Mouse (Mus musculus): ENCODE data around the gene Smoc1.

Gene Smoc1

DNA sequence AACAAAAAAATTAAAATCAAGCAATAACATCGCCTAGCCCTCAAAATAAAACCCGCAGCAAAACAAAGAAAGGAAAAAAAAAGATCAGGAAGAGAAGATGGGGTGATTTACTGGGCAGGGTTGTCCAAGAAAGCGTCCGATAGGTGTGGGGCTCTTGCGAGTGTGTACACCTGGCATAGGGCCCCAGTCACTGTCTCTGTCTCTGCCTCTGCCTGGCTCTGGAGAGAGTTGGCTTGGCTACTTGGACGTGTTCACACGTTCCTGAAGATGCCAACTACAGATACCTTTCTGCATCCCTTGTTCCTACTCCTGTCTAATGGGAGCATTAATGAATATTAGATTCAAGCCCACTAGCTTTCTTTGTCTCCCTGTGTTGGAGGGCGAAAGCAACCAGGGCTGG lies 140.0 kb downstream of the Smoc1 start:
- in situ Hi-C loops (cut with MseI, MboI), result no loop called here

DNA sequence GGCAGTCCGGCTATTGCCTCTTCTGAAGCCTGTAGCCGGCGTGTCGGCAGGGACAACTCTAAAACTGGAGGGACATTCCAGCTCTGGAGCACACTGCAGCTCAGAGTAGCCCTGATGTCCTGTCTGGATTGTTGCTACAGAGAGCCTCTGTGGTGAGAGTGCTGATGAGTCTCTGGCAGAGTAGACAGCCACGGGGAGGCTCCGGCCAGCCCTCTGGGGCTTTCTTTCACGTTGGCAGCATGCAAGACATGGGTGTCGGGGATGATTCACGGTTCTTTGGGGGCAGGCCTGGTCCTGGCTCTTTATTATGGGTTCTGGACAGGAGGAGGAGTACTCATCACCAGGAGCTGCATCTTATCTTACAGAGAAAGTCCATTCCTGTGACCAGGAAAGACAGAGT lies 140.5 kb downstream of the Smoc1 start:
- in situ Hi-C loops (cut with MseI, MboI), result no loop called here

DNA sequence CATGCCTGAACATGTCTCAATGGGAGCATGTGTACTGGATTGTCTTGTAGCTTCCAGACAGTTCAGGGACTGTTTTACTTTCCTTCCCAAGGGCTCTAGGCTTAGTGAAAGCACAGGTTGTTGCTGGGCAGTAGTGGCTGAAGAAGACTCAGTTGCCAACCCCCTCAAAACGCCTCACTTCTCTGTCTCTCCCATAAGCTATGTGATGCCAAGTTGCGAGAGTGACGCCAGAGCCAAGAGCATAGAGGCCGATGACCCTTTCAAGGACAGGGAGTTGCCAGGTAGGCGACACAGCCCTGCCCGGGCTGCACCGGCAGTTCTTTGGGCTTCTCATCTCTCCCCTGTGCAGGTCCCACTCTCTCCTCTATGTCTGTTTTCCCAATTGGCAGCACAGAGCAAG lies 141.4 kb downstream of the Smoc1 start:
- in situ Hi-C loops (cut with MseI, MboI), result no loop called here

DNA sequence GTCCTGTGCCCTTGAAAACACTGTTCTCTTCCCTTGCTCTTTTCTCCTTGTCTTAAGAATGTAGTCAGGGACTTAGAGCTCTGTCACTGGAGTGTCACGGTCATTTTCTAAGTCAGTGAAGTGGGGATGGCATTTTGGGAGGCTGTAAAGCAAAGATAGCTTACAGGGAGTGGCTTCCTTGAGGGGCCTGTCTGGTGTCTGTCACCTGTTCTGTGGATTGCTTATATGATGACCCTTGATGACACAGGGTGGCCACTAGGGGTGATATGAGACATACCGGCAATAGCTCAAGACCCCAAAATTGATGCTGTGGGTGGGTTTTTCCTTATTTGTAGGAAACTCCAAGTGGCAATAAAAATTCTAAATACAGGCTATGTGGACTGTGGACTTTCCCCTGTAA lies 141.9 kb downstream of the Smoc1 start:
- in situ Hi-C loops (cut with MseI, MboI), result no loop called here

DNA sequence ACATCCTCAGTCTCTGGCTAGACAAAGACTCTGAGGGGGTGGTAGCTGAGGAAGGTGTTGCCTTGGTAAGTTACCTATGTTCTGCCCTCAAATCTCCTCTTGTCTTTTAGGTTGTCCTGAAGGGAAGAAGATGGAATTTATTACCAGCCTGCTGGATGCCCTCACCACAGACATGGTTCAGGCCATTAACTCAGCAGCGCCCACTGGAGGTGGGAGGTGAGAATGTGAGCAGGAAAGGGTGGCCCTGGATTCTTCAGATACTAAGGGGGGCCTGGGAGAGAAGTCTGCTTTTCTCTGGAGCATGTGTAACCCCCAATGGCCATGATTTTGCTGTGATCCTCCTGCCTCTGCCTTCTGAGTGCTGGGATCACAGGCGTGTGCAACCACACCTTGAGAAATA lies 143.5 kb downstream of the Smoc1 start:
- in situ Hi-C loops (cut with MseI, MboI), result no loop called here

DNA sequence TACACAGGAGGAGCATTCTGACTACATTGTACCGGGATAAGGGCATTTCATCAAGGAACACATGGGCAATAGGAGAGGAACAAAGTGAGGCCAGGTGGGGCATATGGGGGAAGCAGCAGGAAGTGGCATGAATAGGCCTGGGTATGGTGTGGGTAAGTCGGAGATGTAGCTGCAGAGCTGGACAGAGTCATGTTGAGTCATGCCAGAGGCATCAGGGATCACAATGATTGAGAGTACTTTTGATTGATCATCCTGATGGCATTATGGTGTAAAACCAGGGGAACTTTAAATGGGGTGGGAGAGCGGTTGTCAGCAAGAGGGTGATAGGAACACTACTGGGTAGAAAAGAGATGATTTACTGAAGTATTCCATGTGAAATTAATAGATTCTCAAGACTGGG lies 146.4 kb downstream of the Smoc1 start:
- in situ Hi-C loops (cut with MseI, MboI), result no loop called here

DNA sequence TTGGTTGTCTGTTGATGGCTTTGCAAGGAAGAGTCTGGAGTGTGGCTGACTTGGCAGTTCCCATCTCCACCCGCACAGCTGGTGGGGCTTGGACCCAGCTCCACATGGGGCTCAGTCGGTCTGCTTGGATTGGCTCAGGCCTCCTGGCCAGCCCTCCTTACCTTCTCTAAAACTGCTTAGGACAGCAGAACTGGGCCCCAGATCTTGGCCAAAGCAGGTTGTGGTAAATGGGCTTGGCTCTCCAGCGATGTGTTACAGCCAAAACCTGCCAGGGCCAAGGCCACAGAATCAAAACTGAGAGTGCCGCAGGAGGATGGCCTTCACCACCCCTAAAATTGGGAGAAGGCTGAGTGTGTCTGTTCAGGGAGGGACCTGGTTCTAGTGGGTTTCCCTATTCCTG lies 147.3 kb downstream of the Smoc1 start:
- in situ Hi-C loops (cut with MseI, MboI), result no loop called here

DNA sequence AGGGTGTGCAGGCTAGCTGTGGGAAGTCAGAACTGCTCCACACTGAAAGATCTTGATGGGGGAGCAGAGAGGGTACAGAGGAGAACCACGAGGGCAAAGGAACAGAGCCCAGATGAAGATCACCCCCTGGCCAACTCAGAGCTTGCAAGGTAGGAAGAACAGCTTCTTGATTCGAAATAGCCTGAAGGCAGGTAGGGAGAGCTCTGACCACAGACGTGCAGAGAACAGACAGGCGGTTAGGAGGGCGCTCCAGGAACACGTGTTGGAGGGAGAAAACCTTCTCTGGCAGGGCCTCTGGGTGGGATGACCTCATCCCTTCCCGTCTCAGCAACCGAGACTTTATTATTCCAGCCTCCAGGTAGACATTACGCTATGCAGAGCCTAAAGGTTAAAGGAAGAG lies 148.6 kb downstream of the Smoc1 start:
- in situ Hi-C loops (cut with MseI, MboI), result no loop called here

DNA sequence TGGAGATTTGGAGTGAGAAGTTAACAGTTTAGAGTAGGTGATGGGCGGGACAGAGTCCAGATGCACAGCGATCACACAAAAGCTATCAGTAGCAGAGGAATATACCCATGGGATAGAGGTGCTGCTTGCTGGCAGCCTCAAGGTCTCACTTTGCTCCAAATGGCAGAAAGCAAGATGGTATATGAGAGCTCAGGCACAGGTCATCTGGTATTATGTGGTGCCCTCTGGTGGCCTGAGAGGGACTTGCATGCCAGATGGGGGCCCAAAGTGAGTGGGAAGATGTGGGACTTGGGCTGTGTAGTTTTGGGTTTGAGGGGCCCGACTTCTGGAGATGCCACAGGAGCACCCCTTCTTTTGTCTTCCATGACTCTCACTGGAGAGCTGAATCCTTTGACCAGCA lies 155.5 kb downstream of the Smoc1 start:
- in situ Hi-C loops (cut with MseI, MboI), result loop anchor here (5.0 to 10.0 kb wide), 2 partner anchors 195 to 197 kb away; no protein-coding TSS in a partner anchor

DNA sequence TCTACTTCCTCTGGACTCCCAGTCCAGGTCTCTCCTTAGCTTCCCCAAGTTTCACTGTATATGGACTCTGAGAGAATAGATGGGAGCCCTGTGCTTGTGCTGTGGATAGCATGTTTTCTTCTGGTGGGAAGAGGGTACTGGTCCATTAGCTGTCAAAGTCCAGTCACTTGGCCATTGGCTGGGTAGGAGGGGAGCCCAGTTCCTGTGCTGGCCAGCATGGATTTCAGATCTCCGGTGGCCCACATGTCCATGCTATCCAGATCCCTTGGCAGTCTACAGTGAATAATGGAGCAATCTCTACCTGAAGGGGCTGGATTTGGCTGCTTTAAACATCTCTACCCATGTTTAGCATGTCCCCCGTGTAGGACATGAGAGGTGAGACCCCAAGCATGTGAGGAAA lies 158.4 kb downstream of the Smoc1 start:
- in situ Hi-C loops (cut with MseI, MboI), result loop anchor here (5.0 to 10.0 kb wide), 2 partner anchors 198 to 200 kb away; no protein-coding TSS in a partner anchor

DNA sequence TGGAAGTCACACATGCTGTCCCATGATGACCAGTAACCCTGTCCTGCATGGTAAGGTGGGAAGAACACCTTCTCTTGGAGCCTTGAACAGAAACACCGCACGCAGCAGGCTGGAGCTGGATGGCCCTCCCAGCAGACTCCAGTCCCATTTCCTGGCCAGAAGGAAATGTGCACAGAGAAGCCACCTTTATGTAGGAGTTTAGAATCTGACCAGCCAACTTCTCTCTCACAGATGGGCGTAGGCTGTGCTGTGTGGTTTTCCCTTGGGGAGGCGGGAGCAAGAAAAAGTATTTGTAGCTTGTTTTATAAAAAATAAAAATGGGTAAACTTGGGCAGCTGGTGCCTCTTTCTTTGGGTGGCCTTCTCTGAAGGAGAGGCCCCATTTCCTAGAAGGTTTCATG lies 159.5 kb downstream of the Smoc1 start:
- in situ Hi-C loops (cut with MseI, MboI), result loop anchor here in 1 of 2 experiments (10.0 kb wide), 1 partner anchor 201 kb away; no protein-coding TSS in a partner anchor

DNA sequence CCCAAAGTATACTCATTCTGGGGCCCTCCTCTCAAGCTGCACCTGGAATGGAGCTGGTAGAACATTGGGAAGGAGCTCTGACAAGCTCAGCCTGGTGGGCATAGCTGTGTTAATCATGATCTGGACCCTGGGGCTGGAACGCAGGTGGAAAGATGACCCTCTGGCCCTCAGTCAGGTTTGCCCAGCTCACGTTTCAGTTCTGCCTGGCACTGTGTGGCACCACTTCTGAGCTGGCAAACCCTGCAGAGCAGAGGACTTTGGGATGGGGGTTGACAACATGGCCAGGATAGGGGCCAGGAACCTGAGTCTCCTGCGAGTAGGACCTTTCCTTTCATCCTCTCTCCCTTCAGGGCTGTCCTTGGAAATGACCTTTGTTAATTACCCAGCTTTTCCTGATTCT lies 160.1 kb downstream of the Smoc1 start:
- in situ Hi-C loops (cut with MseI, MboI), result loop anchor here in 1 of 2 experiments (10.0 kb wide), 1 partner anchor 202 kb away; no protein-coding TSS in a partner anchor

DNA sequence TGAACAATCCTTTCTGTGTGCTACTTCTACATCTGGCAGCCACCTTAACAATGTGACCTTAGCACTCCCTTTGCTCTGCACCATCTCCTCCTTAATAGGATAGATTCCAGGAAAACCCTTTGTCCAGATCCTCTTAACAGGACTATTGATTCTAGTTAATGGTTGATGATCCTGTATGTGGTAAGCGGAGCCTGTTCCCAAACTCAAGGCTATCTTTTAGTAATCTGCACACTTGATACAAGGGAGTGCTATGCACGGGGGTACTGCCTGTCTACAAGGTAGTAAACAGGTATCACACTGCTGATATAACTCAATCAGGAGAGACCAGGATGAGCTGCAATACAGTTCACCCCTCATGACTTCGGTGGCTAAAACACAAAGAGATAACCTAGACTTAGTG lies 161.8 kb downstream of the Smoc1 start:
- in situ Hi-C loops (cut with MseI, MboI), result loop anchor here in 1 of 2 experiments (10.0 kb wide), 1 partner anchor 204 kb away; no protein-coding TSS in a partner anchor

DNA sequence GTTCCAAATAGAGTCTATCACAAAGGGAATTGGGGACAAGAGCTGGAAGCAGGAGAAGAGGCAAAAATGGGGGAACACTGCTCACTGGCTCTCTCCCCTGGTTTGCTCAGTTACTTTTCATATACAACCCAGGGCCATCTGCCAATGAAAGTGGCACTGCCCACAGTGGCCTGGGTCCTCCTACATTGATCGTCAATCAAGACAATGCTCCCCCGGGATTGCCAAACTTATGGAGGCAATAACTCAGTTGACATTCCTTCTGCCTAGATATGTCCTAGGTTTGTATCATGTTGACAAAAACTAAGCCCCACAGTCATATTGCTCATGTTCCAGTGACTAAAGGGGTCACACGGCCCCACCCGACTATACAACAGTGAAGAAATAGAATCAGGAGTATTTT lies 162.4 kb downstream of the Smoc1 start:
- in situ Hi-C loops (cut with MseI, MboI), result loop anchor here in 1 of 2 experiments (10.0 kb wide), 1 partner anchor 204 kb away; no protein-coding TSS in a partner anchor

DNA sequence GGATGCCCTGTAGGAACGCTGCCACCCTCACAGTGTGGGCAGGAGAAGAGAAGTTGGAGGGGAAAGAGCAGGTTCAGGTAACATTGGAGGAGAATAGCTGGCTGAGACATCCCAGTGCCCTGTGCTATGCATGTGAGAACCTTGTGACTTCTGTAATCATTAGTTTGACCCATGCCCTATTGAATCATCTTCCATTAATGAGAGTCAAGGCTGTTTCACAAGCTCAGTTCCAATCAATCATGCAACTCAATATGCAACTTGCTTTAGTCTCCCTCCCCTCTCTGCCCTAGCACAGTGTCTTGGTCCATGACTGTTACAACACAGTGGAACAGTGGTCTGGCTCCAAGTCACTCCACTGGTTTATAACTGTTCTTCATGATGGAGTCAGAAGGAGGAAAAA lies 163.0 kb downstream of the Smoc1 start:
- in situ Hi-C loops (cut with MseI, MboI), result loop anchor here (10.0 kb wide), 2 partner anchors 205 to 215 kb away; no protein-coding TSS in a partner anchor

DNA sequence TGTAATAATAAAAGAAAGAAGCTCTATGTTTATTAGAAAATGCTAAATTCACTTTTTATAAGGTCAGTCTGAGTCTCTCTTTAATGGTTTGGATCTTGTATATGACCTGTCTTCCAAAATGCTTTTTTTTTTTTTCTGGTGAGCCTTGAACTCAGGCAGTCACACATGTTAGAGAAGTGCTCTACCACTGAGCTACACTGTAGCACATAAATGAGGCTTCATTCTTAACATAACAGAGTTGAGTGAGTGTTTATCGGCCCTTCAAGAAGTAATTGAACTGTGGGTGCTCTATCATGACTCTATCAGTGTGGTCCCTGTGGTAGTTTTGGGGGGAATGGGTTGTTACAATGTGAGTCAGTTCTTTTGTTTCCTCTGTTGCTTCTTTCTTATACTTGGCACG lies 167.4 kb downstream of the Smoc1 start:
- in situ Hi-C loops (cut with MseI, MboI), result loop anchor here in 1 of 2 experiments (10.0 kb wide), 1 partner anchor 211 kb away; no protein-coding TSS in a partner anchor

DNA sequence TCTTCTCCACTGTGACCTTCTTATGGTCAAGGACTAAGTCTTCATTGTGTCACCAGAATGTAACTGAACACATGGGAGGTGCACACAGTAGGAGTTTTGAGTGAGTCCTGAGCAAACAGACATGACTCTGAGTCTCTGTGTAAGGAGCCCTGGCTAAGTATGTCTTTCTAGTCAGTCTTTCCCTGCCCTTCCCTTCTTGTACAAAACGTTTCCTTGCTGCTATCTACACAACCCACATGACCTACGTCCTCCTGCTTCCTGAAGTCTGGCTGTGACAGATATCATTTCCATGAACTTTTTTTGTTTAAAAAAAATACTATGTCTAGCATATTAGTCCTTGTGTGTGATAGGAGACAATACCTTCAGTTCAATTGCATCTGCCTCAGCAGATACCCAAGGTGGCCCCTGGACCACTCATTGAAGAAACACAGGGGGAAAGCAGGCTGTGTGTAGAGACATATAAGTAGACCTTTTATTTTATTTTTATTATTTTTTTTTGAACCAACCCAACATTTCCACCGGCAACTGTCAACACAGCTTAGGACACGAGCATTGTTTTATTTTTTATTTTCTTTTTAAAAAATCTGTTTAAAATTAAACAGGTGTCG lies 171.0 kb downstream of the Smoc1 start:
- in situ Hi-C loops (cut with MseI, MboI), result loop anchor here in 1 of 2 experiments (10.0 kb wide), 1 partner anchor 207 kb away; no protein-coding TSS in a partner anchor

DNA sequence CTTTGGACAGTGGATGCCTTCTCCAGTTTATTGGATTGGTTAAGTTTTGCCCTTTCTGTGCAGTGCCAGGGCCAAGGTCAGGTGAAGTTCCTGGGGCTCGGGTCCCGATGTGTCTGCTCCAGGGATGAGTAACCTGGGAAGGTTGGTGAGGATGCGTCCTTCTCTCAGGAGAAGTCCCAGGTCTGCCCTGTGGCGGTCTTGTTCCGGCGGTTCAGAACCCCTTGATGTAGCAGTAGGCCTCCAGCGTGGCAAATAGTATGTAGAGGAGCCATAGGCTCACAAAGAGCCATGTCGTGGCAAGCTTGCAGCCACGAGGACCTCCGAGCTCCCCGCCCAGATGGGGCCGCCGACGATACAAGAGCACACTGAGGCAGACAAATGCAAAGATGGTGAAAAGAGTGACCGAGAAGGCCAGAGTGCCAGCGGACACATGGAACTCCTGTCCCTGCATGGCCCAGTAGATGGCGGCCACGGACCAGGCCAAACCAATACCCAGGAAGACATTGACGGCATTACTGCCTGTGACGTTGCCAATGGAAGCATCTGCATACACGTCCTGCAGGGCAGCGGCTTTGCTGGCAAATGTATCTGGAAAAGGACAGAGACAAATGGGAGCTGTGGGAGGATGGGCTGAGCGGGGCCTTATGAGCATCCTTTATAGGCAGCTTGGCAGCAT lies 172.8 kb downstream of the Smoc1 start:
- in situ Hi-C loops (cut with MseI, MboI), result loop anchor here in 1 of 2 experiments (10.0 kb wide), 1 partner anchor 205 kb away; no protein-coding TSS in a partner anchor

DNA sequence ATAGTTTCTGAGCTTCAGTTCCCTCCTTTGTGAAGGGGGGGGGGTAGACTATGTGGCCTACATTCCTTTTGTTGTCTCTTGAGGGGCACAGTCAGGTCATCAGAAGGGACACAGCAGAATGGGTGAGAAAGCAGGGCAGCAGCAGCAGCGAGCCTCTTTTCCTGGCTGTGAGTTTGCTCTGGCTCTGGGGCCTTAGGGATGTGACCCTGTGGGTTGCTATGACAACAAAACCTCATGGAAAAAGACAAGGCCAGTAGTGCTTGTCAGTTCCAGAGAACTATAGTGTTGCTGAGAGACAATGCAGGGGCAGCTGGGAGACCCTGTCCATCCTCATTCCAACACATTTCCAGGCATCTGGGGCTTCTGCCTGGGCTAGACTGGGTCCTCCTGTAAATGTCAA lies 176.6 kb downstream of the Smoc1 start:
- in situ Hi-C loops (cut with MseI, MboI), result loop anchor here in 1 of 2 experiments (10.0 kb wide), 1 partner anchor 202 kb away; no protein-coding TSS in a partner anchor

DNA sequence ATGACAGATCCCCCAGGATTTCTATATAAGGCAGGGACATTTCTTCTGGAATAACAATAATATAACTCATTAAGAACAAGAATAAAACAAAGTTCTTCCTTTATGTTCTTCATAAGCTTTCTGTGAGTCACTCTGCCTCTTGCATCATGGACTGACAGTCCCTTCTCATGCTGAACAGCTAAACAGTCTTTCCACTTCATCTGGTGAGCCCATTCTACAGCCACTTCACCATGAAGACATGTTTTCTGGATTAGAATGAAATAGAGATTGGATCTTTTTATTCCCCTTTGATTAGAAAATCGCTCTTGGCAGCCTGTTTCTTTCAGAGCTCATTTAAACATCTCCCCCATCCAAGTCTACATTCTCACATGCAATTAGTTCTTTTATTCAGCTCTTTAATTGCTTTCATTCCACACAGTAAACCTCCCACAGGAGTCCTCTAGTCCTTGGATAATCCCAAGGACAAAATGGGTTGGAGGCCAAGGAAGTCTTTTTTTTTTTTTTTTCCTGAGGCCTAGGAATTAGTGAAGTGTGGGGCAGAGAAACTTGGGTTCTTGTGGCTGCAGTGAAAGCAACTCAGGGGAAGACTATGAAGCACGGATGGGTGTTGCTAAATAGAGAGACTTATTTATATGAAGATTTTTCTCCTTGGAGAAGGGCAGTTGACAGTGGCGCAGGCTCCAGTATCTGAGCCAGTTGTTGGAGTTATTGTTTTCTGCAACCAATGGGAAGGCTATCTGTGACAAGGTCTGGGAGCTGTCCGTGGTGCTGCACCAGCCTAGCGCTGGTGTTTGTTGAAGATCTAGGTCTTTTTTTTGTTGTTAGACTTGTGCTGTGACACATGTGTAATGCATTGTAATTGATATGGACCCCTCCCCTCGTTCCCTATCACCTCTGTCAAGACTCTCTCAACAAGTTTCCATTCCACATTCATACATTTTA lies 179.3 kb downstream of the Smoc1 start:
- in situ Hi-C loops (cut with MseI, MboI), result loop anchor here in 1 of 2 experiments (10.0 kb wide), 1 partner anchor 199 kb away; no protein-coding TSS in a partner anchor

DNA sequence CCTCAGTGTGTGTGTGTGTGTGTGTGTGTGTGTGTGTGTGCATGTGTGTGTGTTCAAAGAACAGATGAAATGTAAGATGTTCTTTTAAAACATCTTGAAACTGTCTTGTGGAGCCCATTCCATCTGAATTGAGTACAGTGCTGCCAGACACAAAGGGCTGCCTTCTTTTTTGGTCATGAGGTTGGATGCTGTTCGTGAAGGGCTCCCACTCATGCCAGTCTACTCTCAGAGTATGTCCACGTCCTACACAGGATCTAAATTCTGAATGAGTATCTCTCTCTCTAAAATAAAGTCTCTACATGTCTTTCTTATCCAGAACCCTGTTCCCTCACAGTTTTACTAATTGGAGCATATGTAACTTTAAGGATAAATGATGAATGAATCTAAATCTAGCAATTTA lies 182.0 kb downstream of the Smoc1 start:
- in situ Hi-C loops (cut with MseI, MboI), result loop anchor here in 1 of 2 experiments (10.0 kb wide), 1 partner anchor 196 kb away; no protein-coding TSS in a partner anchor

Measured in mouse trophoblast stem cell (cell line).